Mouse (Mus musculus) forebrain, embryonic 16.5 days (tissue): ENCODE data around the gene Shcbp1l. TPM values are rescaled to one million over a fixed set of nuclear protein-coding genes. Genes with fewer than 3 reads are reported as not detected.
"Not testable (repeated sequence)": the region's sequence is repeated elsewhere in the genome, so short reads cannot be mapped to it uniquely, and the experiment has no call there.

Source experiments
- ATAC-seq: fragments of 200-750 bp; cut with Nextera tagmentation; 2 replicates; pipeline ENCODE4 v1.8.0; 2017; ENCODE audit warnings: mild to moderate bottlenecking, moderate library complexity
- H3K27ac ChIP-seq: fragments of 300-500 bp; sonication (generic); 2 replicates; pipeline ENCODE4 v1.5.1; 2014; ENCODE audit warnings: low read length, control low read depth
- H3K27me3 ChIP-seq: fragments of 300-500 bp; sonication (generic); replicated peaks from 2 replicates; pipeline ENCODE4 v1.6.1; 2014; ENCODE audit warnings: low read length; ENCODE audit not compliant: control insufficient read depth, insufficient read depth
- H3K36me3 ChIP-seq: fragments of 300-500 bp; sonication (generic); 2 replicates; pipeline ENCODE4 v1.6.1; 2014; ENCODE audit not compliant: control insufficient read depth, insufficient read depth
- H3K4me1 ChIP-seq: fragments of 300-500 bp; sonication (generic); replicated peaks from 2 replicates; pipeline ENCODE4 v1.6.1; 2014; ENCODE audit warnings: low read length; ENCODE audit not compliant: control insufficient read depth, insufficient read depth
- H3K4me2 ChIP-seq: fragments of 300-500 bp; sonication (generic); 2 replicates; pipeline ENCODE4 v1.6.1; 2014; ENCODE audit warnings: mild to moderate bottlenecking, low read length, control low read depth
- H3K4me3 ChIP-seq: fragments of 300-500 bp; sonication (generic); replicated peaks from 2 replicates; pipeline ENCODE4 v1.5.1; 2014; ENCODE audit warnings: mild to moderate bottlenecking, low read length, control low read depth
- H3K9ac ChIP-seq: fragments of 300-500 bp; sonication (generic); replicated peaks from 2 replicates; pipeline ENCODE4 v1.6.1; 2014; ENCODE audit warnings: low read depth, low read length, control low read depth
- H3K9me3 ChIP-seq: fragments of 300-500 bp; sonication (generic); 2 replicates; pipeline ENCODE4 v1.6.1; 2016; ENCODE audit warnings: low read length; ENCODE audit not compliant: control insufficient read depth
- WGBS: fragments of 180-500 bp; shearing (Covaris S2); extraction: QIAGEN DNeasy Blood & Tissue Kit; methylation state at CpG from one replicate; pipeline ENCODE4 v1.1.7; 2014; 5-methylcytosine and 5-hydroxymethylcytosine counted together
- polyA plus RNA-seq: library from polyadenylated mRNA; unstranded; fragments of >200 nt; fragmentation: Nextera tagmentation; extraction: Ambion mirVana; gene quantifications from 2 replicates; pipeline ENCODE4 v1.2.1, GENCODE M21; 2015

Shcbp1l gene
- polyA plus RNA-seq, 1 experiment from 2014 or later, result 0.67 TPM

DNA sequence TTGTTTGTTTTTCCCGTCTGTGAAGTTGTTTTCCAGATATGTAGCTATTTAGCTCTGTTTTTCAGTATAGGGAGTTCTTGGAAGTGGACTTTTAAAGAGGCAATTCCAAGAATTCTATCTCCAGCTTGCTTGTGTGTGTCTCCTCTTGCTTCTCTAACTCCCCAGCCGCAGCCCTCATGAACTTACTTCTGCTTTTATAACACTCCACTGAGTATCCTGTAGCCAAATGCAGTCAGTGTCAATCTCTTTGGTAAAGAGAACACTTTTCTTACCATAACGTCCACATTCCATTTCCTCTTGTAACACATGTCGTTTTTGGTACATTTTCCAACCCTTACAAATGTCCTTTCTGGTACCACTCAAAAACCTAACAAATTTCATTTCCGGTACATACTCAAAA lies 9.2 kb upstream of the Shcbp1l start:
- not testable (repeated sequence) for H3K9me3 ChIP-seq, H3K27ac ChIP-seq, H3K4me1 ChIP-seq, ATAC-seq, H3K4me2 ChIP-seq, H3K27me3 ChIP-seq, H3K4me3 ChIP-seq, H3K9ac ChIP-seq, H3K36me3 ChIP-seq
- 83% methylated on average over 2 of the region's 5 CpGs for WGBS

DNA sequence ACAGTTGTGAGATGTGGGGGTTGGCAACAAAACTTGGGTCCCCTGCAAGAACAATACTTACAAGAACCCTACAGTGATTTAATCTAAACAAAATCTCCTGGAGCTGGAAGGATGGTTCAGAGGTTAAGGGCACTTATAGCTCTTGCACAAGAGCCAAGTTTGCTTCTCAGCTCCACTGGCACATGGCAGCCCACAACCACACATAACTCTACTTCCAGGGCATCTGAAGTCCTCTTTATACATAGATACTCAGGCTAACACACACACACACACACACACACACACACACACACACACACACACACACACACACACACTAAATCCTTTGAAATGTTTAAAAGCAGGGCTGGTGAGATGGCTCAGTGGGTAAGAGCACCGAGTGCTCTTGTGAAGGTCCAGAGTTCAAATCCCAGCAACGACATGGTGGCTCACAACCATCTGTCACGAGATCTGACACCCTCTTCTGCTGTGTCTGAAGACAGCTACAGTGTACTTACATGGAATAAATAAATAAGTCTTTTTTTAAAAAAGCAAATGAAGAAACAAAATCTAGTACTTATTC lies 8.6 kb upstream of the Shcbp1l start:
- ATAC-seq, H3K4me3 ChIP-seq, H3K9ac ChIP-seq, H3K4me2 ChIP-seq, H3K36me3 ChIP-seq, H3K9me3 ChIP-seq, H3K27me3 ChIP-seq, H3K27ac ChIP-seq, H3K4me1 ChIP-seq: not testable (repeated sequence)
- WGBS, result 86% methylated on average over 3 of the region's 3 CpGs

DNA sequence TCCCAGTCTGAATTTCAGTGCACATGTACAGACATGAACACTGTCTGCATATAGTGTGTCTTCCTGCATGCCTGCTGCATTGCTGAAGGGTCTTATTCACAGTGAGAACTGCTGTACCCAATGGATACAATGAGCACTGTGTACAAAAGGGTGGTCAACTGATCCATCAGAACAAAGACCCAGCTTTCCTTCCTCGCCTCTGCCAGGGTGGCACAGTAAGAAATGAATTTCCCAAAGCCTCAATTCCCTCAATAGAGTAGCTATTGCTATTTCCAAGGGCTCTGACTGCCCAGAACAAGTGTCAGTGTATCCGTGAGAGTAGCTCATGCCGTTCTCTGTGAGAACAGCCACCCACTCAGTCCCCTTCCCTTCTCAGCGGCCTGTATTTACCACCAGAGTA lies 7.2 kb upstream of the Shcbp1l start:
- 49% methylated on average over 4 of the region's 4 CpGs for WGBS
- not testable (repeated sequence) for H3K4me1 ChIP-seq, H3K9ac ChIP-seq, H3K27me3 ChIP-seq, ATAC-seq, H3K4me2 ChIP-seq, H3K4me3 ChIP-seq, H3K36me3 ChIP-seq, H3K9me3 ChIP-seq, H3K27ac ChIP-seq

DNA sequence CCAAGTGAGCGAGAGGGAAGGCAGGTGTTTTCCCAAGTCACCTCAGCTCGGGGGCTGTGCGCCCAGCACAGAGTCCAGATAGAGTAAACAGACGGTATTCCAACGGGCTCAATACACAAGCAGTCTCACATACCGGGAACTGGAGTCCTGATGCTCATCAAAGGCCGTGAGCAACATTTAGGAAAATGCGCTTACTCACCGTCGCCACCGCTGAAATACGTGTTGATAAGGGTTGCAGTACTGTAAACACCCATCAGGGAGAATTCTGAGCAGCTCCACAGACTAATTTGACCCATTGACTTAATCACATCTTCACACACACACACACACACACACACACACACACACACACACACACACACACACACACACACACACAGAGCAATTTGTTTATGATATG lies 691 bp upstream of the Shcbp1l start:
- no peaks in the 10 kb centered on the region for H3K36me3 ChIP-seq
- peaks cover 8% of the 10 kb centered on the region; the same call in 1 of the 2 replicates for H3K27me3 ChIP-seq
- peaks cover 7% of the 10 kb centered on the region for H3K4me1 ChIP-seq
- H3K9ac ChIP-seq, result no peak overlapping the region
- peak; percentile 52; the same call in 1 of the 2 replicates for ATAC-seq
- no peaks in the 10 kb centered on the region for H3K9me3 ChIP-seq
- no peak overlapping the region for H3K27ac ChIP-seq
- peak overlapping the region; percentile 96 for H3K4me2 ChIP-seq
- peak overlapping the region; percentile 69 for H3K4me3 ChIP-seq
- 35% methylated on average over 12 of the region's 12 CpGs for WGBS

DNA sequence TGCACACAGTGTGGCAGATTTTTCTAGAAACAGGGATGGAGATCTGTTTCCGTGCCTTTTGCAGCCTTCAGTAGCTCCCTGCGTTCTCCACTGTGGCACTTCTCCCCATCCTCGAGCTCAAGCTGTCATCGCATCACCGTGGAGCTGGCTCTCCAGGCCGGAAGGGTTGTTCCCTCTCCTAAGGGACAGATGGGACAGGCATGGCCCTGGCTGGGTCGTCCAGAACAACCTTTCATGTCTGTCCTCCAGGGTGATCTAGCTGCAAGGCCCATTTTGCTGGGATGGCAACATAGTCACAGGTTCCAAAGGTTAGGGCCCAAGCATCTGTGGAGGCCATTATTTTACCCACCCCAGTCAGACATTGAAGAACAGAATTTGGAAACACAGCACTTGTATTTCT lies 6.2 kb downstream of the Shcbp1l start:
- Histone ChIP-seq H3K9me3 (no peaks in the 10 kb centered on the region), H3K4me3 (no peak overlapping the region), H3K9ac (no peak overlapping the region), H3K27ac (no peak overlapping the region), H3K27me3 (peaks cover under 1% of the 10 kb centered on the region; the same call in 1 of the 2 replicates), H3K4me1 (no peaks in the 10 kb centered on the region), H3K36me3 (no peaks in the 10 kb centered on the region), H3K4me2 (no peak overlapping the region)
- no peak for ATAC-seq
- WGBS, result 75% methylated on average over 7 of the region's 7 CpGs

DNA sequence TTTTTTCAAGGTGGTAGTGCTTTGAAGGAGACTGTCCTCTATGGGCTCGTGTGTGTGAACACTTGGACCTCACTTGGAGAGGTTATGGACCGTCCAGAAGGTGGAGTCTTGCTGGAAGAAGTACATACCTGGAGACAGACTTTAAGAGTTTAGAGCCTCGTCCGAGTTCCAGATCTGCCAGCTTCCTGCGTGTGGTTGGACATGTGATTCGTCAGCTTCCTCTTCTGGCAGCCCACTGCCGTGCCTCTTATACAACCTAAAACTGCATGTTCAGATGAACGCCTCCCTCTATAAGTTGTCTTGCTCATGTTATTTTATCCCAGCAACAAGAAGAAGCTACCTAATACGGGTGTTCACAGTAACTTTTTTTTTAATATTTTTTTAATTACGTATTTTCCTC lies 6.7 kb downstream of the Shcbp1l start:
- 89% methylated on average over 10 of the region's 10 CpGs for WGBS
- no peak for ATAC-seq
- no peaks in the 10 kb centered on the region for H3K27me3 ChIP-seq
- H3K4me3 ChIP-seq, result no peak overlapping the region
- no peaks in the 10 kb centered on the region for H3K9me3 ChIP-seq
- H3K4me2 ChIP-seq, result no peak overlapping the region
- H3K9ac ChIP-seq, result no peak overlapping the region
- H3K27ac ChIP-seq, result no peak overlapping the region
- no peaks in the 10 kb centered on the region for H3K4me1 ChIP-seq
- H3K36me3 ChIP-seq, result no peaks in the 10 kb centered on the region

DNA sequence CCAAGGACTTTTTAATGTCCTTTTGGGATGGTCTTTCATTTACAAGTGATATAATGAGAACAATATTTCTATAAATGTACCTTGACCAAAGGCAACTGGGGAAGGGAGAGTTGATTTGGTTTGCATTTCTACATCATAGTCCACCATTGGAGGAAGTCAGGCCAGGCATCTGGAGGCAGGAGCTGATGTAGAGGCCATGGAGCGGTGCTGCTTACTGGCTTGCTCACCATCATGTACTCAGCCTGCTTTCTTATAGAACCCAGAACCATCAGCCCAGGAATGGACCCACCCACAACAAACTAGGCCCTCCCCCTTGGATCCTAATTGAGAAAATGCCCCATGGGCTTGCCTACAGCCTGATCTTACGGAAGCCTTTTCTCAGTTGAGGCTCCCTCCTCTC lies 7.4 kb downstream of the Shcbp1l start:
- no peak overlapping the region for H3K9ac ChIP-seq
- no peak for ATAC-seq
- no peak overlapping the region for H3K4me2 ChIP-seq
- H3K4me1 ChIP-seq, result no peaks in the 10 kb centered on the region
- H3K27ac ChIP-seq, result no peak overlapping the region
- no peaks in the 10 kb centered on the region for H3K9me3 ChIP-seq
- WGBS, result 91% methylated on average over 2 of the region's 2 CpGs
- H3K27me3 ChIP-seq, result no peaks in the 10 kb centered on the region
- no peaks in the 10 kb centered on the region for H3K36me3 ChIP-seq
- no peak overlapping the region for H3K4me3 ChIP-seq

DNA sequence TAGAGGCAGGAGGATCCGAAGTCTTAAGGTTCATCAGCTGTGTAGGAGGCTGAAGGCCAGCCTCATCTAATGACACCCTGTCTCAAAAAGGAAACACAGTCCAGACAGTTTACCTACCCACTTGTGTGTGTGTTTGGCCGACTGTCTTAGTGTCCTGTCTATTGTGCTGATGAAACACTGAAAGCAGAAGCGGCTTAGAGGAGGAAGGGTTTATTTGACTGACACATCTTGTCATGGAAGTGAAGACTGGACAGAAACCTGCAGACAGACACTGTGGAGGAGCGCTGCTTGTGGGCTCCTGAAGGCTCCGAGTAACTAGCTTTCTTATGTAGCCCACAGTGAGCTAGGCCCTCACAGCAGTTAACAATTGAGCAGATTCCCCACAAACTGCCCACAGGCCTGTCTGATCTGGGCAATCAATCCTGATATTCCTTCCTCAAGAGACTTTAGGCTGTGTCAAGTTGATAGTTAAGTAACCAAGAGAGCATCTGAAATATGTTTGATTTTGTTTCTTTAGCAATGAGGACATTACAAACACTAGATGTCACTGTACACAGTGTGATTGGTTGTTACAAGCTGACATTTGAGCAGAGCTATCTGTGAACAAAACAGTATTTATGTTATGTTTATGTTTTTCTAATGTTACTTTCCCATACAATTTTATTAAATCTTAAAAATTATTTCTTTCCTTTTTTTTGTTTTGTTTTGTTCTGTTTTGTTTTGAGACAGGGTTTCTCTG lies 9.1 kb downstream of the Shcbp1l start:
- H3K36me3 ChIP-seq, result no peaks in the 10 kb centered on the region
- no peak overlapping the region for H3K27ac ChIP-seq
- WGBS, result 86% methylated on average over 5 of the region's 5 CpGs
- H3K9ac ChIP-seq, result no peak overlapping the region
- no peaks in the 10 kb centered on the region for H3K4me1 ChIP-seq
- no peak for ATAC-seq
- no peak overlapping the region for H3K4me3 ChIP-seq
- no peaks in the 10 kb centered on the region for H3K27me3 ChIP-seq
- no peak overlapping the region for H3K4me2 ChIP-seq
- H3K9me3 ChIP-seq, result no peaks in the 10 kb centered on the region

DNA sequence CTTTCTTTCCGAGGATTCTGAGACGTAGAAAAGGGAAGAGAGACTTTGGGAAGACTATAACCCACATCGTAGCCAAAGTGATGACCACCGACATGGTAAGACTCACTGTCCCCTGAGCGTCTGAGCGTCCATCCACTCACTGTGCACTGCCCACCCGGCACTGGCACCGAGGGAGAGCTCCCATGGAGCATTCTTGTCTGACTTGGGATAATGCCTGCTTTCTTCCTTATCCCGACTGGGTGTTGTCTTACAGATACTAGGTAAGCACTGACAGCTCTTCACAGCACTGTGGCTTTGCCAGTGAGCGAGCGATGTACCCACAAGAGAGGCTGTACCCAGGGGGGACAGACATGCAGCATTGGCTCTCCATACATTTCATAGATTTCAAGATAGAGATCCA lies 12.6 kb downstream of the Shcbp1l start:
- WGBS, result 85% methylated on average over 11 of the region's 11 CpGs
- H3K4me3 ChIP-seq, result no peak overlapping the region
- H3K4me2 ChIP-seq, result no peak overlapping the region
- H3K9ac ChIP-seq, result no peak overlapping the region
- H3K9me3 ChIP-seq, result no peaks in the 10 kb centered on the region
- no peaks in the 10 kb centered on the region for H3K4me1 ChIP-seq
- no peak for ATAC-seq
- H3K27ac ChIP-seq, result no peak overlapping the region
- no peaks in the 10 kb centered on the region for H3K36me3 ChIP-seq
- H3K27me3 ChIP-seq, result no peaks in the 10 kb centered on the region
